Mouse (Mus musculus): Measurements from ENCODE around the gene Plod3. TPM values are rescaled to one million over a fixed set of nuclear protein-coding genes. Genes with fewer than 3 reads are reported as not detected.

Gene Plod3
- 5.3 TPM for polyA plus RNA-seq (2017; shearing (Covaris generic))

DNA sequence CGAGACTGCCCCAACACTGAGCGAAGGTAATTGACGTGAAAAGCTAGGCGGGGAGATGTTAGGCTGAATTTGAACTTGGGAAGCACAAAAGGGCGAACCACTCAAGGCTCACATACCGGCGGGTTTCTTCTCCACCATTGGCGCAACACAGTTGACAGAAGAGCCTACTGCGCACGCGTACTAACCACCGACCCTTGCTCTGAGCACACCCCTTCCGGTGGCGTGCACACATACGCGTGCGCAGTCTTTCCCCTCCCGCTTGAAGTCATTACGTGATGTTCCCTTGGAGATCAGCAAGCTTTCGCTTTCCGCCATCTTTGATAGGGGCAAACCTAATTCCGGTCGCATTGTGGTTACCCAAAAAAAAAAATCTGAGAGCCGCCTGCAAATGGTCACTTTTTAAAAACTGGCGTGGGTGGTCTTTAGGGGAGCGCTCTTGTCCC lies at the start of gene Plod3:
Gene Plod3 (plus strand): TSS at position 325 of the 443 bp plus-strand sequence.

DNA sequence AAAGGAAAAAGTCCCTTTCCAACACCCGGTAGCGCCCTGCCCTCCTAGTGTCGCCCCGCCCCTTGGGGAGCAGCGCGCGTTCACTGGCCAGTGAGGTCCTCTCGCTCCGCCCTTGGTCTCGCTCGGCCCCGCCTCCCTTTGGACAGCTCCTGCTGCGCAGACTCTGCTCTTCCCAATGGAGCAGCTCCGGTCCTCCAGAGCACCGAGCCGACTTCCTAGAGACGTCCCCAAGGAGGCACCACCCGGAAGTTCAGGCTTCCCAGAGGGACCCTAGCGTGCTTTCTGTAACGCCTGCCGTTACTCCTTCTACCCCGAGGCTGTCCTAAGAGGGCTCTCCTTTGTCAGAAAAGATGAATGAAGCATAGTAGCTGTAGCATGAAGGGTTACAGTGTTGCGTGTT lies 33.8 kb upstream of the Plod3 start, which contains the start of gene Fis1:
Gene Fis1 (plus strand): TSS at position 261 of the 400 bp plus-strand sequence.

DNA sequence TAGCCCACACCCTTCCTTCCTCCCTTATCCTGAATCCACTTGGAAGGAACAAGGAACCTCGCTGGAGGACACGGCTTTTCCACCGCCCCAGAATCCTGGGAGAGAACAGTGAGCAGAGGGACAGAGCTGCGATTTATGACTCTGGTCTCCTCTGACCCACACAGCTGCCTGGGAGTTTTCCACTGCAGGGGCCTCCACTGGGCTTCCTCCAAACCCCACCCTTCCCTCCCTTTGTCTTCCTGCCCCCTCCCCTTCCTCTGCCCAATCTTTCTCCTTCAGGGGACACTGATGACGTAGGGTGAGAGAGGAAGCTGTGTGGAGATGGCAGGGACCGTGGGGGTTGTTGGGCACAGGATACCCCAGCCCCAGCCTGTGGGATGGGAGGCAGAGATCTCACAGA lies 20.5 kb upstream of the Plod3 start, which contains the start of gene Cldn15:
Gene Cldn15 (plus strand): TSS at position 286 of the 400 bp plus-strand sequence.

DNA sequence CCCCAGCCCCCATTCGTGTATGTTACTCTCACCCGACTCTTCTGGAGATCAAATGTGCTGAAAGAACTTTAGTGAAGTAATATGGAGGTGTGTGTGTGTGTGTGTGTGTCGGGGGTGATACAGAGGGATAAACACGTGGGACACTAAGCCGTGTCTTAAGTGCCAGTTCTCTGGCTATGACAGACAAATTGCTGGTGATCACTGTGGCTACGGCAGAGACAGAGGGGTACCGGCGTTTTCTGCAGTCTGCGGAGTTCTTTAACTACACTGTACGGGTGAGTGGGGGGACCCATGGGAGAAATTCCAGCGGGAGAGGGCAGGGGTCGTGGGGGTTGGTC lies 1.1 kb downstream of the Plod3 start, which contains the start of gene Znhit1:
Gene Znhit1 (minus strand): TSS at position 88 of the 338 bp plus-strand sequence.

DNA sequence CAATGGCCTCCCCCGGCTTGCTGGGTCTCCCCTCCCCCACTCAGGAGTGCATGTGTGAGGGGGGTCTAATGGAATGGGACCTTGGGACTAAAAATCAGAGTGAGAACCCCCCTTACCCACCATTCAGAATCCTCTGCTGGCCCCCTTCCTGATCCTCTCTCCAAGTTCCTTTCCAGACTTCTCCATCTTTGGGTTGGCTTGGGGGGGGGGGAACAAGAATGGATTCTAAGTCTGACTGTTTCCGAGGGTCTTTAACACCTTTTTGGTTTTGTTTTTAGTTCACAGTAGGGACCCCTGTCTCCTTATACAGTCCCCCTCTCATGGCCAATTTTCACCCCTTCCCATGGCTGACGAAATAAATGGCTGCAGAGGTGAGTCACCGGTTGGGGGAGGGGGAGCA lies 39.3 kb downstream of the Plod3 start, which contains the start of gene Vgf:
Gene Vgf (plus strand): TSS at position 301 of the 400 bp plus-strand sequence.

DNA sequence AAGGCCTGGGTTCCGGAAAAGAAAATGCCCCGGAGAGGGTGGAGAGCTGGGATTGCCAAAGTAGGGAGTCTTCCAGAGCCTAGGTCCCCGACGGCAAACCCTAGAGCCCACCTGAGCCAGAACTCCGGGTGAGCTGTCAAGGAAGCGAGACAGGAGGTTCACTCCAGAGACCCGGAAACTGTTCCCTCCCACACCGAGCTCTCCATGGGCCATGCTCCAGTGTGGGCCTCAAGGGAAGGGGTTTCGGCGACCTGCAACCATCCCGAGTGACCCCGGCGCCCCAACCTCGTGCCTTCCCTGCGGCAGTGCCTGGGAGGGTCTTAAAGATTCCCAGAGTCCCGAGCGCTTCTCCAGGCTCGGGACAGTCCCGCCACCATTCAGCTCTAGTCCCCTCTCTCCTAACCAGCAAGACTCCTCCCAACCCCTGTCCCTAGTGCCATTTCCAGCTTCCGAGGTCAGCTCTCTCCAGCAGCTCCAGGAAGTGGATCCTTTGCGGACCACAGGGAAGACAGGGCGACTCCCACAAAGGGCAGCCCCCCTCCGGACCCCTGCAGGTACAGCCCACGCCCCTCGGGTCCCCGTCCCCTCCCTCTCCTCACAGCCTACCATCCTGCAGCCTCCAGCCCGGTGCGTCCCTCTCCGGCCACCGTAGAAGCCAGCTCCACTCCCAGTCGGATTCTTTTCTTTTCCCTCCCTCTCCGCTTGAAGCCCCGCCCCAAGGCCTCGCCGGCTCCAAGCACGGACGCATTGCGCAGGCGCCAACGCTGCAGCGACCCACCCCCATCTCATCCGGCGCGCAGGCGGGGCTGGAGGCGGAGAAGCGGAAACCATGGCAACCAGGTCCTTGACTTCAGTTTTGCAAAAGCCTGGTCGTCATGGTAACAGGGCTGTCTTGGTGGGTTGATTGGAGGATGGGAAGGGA lies 58.8 kb downstream of the Plod3 start, which contains the start of gene Ap1s1:
Gene Ap1s1 (minus strand): TSS at position 734 of the 922 bp plus-strand sequence.

Other genes starting within 250 kb of the Plod3 start
- gene Col26a1, start 103.8 kb upstream of the Plod3 start, polyA plus RNA-seq (2017; shearing (Covaris generic)): 0.14 TPM
- 3.7 TPM for gene Ift22, start 78.9 kb upstream of the Plod3 start, polyA plus RNA-seq (2017; shearing (Covaris generic))
- 161 TPM for gene Fis1, start 33.7 kb upstream of the Plod3 start, polyA plus RNA-seq (2017; shearing (Covaris generic))
- not detected for gene Cldn15, start 20.4 kb upstream of the Plod3 start, polyA plus RNA-seq (2017; shearing (Covaris generic))
- gene Znhit1, start 1.0 kb downstream of the Plod3 start, polyA plus RNA-seq (2017; shearing (Covaris generic)): 23.6 TPM
- 0.15 TPM for gene Vgf, start 39.4 kb downstream of the Plod3 start, polyA plus RNA-seq (2017; shearing (Covaris generic))
- gene Ap1s1, start 59.1 kb downstream of the Plod3 start, polyA plus RNA-seq (2017; shearing (Covaris generic)): 39.8 TPM
- gene Serpine1, start 85.2 kb downstream of the Plod3 start, polyA plus RNA-seq (2017; shearing (Covaris generic)): not detected
- gene Trim56, start 129.2 kb downstream of the Plod3 start, polyA plus RNA-seq (2017; shearing (Covaris generic)): 6.5 TPM
- 0.80 TPM for gene Muc3, start 162.3 kb downstream of the Plod3 start, polyA plus RNA-seq (2017; shearing (Covaris generic))
- gene Muc3a, start 225.4 kb downstream of the Plod3 start, polyA plus RNA-seq (2017; shearing (Covaris generic)): not detected

Measured in effector memory CD4-positive, alpha-beta T cell, adult 5 months (primary cell).